Mouse (Mus musculus) spleen, postnatal 36 days (tissue): ENCODE results near the gene Dna2.

Experiments
- DNase-seq, 2 experiments: peaks; one replicate each; pipeline ENCODE4 v3.0.0; 2022; ENCODE audit warnings: low spot score in 2 of 2, mixed read lengths in 1 of 2

Gene Dna2

GRCm38 (mm10) chr10:62980039-62980954 is 33.5 kb downstream of the Dna2 start, which contains the start of gene Rufy2:
Gene Rufy2, plus strand, starts transcription at chr10:62980223.
- DNase-seq, result peak; percentile 73 to 81

- peak; percentile 29 to 33 for DNase-seq
Measured at GRCm38 (mm10) chr10:62984072-62984471, 37.2 kb downstream of the Dna2 start.

GRCm38 (mm10) chr10:62984495-62984894 is 37.7 kb downstream of the Dna2 start:
- no peak for DNase-seq

DNA sequence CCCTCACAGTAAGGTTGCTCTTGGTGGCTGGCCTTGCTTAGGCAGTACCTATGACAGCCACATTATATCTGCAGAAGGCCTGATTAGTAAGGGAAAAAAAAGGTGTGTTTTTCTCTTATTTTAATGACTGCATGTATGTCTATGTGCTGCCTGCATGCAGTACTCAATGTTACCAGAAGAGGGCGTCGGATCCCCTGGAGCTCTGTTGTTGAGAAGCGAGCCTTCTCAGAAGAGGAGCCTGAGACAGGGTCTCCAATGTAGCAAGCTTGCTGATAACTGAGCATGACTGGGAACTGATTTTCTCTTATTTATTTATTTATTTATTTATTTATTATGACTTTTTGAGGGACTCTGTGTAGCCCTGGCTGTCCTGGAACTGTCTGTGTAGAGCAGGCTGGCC is 40.5 kb downstream of the Dna2 start:
- no peak for DNase-seq

- DNase-seq, result no peak
Measured at GRCm38 (mm10) chr10:62990636-62991035, 43.8 kb downstream of the Dna2 start.

DNA sequence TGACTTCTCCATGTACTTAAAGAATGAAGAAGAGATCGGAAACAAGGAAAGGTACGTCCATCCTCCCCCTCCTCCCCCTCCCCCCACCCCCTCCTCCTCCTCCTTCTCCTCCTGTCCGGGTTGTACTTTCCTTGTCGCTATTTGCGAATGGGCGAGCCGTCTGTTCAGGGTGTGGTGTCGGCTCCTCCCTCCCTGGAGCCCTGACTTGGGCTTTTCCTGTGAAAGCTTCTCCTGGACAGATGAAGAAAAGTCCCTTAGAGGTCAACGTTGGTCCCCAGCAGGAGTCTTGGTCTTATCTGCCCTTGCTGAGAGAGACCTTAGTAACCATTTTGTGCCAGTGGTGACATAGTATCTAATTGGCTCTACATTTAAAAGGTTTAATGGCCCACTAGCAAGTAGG is 47.2 kb downstream of the Dna2 start:
- DNase-seq, result no peak

GRCm38 (mm10) chr10:63000584-63000983 is 53.8 kb downstream of the Dna2 start:
- peak; percentile 21 to 33 for DNase-seq

DNA sequence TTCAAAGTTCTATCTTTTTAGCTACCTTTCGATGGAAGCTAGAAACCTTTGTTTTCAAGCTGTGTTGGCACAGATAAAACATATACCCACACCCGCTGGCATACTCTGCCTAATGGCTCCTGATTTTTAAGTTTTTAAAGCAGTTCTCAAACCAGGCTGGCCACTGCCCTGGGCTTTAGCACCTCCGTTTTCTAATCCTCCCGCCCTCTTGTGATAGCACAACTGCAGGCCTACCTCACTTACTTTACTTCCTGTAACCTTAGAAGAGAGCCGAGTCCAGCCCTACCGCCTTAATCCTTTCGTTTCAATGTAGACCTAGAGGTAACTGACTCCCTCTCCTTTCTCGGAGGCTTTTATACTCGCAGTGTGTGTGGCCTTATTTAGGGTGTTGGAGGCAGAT is 56.4 kb downstream of the Dna2 start:
- DNase-seq, result no peak

DNA sequence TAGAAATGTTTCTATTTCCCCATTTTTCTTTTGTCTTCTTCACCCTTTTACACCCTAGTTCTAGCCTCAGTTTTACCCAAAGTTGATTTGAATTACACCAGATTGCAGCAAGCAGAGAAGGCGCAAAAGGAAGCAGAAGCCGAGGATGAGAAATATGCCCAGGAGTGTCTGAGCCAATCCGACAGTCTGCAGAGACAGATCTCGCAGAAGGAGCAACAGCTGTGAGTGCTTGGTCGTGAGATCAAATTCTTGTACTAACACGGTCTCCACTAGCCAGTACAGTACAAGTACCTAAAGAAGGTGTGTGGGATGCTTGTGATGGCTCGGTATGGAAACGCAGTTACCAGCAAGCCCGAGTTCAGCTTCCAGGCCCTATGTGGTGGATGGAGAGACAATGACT is 57.7 kb downstream of the Dna2 start:
- no peak for DNase-seq

DNA sequence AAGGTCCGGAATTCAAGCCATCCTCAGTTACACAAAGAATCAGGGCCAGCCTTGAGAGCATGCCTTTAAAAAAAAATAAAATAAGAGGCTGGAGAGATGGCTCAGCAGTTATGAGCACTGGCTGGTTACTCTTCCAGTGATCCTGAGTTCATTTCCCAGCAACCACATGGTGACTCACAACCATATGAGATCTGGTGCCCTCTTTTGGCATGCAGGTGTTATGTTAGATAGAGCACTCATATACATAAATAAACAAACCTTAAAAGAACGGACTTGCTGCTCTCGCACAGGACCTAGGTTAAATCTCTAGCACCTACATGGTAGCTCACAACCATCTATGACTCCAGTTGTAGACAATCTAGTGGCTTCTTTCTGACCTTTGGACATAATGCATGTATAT is 61.4 kb downstream of the Dna2 start:
- DNase-seq, result no peak

DNA sequence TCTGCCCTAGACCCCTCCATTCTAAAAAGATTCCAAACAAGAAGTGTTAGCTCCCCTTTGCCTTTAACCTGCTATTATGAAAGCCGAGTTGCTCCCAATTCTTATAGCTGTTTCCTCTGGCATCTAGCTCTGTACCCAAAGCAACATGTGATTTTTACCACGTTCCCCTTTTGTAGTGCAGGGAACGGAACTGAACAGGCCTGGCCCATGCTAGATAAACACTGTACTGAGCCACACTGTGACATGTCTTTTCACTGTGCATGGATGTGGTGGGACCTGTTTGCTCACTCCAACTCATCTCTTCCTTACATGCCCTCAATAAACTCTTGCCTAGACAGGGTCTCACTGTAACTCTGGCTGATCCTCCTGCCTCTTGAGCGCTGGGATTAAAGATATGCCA is 63.4 kb downstream of the Dna2 start:
- no peak for DNase-seq

- DNase-seq, result no peak
Measured at GRCm38 (mm10) chr10:63011556-63011955, 64.7 kb downstream of the Dna2 start.

DNA sequence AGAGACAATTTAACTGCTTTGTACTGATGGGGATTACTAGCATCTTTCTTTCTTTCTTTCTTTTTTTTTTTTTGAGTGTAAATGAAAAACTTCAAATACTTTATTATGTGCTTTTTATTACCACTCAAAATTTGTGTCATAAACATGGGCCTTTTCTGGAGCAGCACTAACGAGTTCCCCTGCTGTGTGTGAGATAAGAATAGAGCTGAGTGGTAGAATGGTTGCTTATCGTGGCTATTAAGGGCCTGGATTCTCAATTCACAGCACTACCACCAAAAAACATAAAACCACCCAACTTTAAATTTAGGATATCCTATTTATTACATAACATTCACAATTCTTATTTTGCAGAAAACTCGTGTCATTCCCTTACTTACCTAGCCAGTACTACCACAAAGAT is 66.7 kb downstream of the Dna2 start:
- no peak for DNase-seq

DNA sequence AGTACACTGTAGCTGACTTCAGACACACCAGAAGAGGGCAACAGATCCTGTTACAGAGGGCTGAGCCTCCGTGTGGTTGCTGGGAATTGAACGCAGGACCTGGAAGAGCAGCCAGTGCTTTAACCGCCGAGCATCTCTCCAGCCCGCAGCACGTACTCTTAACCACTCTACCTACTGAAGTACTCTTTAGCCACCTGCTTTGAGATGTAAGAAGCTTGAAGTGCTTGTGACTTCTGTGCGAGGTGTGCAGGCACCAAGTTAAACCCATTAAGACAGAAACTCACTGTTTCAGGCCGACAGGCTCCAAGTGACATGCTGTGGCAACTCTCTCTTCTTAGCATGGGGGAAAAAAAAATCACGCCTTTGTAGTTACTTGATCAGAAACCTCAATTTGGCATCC is 67.3 kb downstream of the Dna2 start:
- DNase-seq, result no peak

- no peak for DNase-seq
Measured at GRCm38 (mm10) chr10:63019304-63019703, 72.5 kb downstream of the Dna2 start.

DNA sequence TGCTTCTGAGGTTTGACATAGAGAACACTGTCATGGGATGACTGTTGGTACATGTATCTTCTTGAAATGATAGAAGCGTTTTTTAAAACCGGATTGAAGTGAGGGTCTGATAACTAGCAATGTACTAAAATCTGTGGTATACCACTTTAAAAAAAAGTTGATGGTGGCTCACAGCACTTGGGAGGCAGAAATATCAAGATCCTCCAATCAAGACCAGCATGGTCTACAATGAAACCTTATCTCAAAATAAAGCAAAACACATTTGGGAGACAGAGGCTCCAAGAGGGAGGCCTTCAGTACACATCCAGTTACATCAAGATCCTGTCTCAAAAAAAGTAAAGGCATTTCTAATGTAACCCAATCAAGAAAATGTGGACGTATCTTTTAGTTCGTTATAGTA is 74.9 kb downstream of the Dna2 start:
- no peak for DNase-seq

DNA sequence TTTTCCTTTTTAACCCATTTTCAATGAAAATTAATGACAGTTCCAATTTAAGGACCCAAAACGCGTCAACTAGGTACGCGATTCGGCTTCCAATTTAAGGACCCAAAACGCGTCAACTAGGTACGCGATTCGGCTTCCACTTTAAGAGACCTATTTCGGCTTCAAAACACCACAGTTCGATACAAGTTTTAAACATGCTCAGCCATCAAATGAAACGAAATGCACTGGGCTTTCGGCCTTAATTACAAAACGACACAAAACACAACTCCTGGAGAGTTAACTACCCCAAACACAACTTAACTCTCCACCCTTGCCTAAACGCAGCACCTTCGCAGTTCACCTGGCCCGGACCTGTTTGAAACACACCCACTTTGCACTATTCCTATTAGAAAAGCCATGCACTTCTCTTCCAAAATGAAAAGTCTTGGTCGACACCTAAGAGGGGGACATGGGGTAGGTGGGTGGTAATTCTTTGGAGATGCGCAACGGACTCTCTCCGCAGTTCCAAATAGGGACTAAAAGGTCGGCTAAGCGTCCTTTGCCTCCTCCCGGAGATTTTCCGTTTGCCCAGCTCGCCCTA is 75.8 kb downstream of the Dna2 start:
- DNase-seq, result no peak

DNA sequence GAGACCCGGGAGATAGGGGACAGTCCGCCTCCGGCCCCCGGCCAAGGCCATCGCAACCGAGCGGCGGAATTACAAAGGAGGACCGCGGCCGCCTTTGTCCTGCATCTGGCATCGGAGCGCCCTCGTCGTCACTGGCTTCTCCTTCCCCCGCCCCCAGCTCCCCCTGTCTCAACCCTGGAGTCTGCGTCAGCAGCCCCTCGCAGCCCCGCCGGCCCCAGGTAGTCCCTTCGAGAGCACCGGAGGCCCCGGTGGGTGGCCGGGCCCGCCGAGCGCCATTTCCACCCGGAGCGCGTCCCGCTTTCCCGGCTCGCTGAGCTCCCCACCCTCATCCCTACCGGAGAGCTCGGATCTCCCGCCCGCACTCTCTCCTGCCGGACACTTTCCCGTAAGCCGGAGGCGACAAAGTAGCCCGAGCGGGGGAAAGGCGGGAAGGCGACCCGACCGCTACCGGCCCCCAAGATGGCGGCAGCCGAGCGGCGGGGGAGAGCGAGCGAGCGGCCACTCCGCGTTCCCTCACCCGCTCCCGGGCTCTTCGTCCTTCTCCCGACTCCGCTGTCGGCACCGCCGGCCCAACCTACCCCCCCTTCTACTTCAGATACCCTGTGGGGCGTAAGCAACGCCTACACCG is 76.4 kb downstream of the Dna2 start:
- DNase-seq, result peak; percentile 53 to 57
